Mouse (Mus musculus): ENCODE data around the gene Hydin.
"Not testable (repeated sequence)": the region's sequence is repeated elsewhere in the genome, so short reads cannot be mapped to it uniquely, and the experiment has no call there.

Hydin gene

DNA sequence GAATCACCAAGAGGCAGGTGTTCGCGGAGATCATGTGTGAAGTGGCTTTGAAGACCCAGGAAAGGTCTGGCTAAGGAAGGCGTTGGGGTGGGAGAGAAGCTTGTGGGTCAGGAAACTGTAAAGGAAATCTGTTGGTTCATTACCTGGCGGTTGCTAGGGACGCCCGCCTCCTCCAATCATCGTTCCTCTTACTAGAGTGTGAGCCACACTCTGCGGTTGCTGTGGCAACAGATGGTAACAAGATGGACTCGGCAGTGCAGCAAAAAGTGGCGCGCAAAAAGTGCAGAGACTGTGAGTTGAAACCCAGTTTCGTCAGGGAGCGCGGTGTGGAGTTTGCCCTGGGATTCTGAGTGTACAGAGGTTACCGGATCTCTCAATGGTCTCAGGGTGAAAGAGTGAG lies at the start of gene Hydin:
TSS of gene Hydin (plus strand) at position 237 of the 400 bp plus-strand sequence.
- DNase-seq, result no peak

DNA sequence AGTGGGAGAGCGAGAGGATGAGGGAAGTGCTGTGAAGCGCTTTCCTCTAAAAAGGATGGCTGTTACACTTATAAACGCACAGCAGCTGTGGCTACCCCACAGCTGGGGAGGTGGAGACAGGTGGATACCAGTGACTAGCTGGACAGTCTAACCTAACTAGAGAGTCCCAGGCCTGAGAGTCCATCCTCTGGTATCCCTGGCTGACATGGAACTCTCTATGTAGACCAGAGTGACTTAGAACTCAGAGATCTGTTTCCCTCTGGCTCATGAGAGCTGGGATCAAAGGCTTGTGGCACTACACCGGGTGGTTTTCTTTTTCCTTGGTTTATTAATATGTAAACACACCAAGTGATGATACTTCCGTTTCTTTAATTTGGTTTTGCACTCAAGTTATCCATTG lies 49.6 kb upstream of the Hydin start:
- DNase-seq, result no peak

DNA sequence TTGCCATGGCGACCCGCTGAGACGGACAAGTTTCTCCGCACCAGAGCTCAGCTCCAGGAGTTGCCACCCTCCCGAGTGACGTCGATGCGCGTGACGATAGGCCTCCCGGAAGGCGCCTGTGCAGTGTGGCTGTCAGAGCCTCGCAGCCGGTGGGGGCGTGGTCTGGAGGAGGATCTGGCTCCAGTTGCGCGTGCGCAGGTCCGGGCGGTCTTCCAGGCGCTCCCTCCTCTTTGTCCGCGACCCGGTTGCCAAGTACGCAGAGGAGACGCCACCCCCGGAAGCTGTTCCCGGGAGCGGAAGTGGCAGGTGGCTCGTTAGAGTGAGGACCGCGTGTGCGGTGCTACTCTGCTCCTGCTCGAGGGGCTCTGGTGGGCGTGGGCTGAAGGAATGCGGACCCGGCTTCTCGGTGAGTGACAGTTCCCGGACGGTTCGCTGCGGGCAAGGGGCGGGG lies 49.1 kb upstream of the Hydin start:
- peak; percentile 99 for DNase-seq

DNA sequence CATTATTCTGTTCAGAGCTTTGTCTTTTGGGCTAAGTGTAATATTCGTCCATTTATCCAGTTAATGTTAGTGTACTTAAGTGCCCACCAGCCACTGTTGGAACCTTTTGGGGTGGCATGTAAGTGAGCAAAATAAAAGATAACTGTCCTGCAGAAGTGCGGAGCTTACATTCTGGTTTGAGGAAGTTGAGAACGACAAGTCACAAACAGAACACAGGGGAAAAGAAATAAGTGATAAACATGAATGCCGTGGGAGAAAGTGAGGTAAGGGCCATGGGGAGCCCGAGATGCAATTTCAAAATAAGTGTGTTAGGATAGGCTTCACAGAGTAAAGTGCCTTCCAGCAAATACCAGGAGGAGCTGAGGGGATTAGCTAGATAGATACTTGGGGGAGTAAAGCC lies 48.3 kb upstream of the Hydin start:
- no peak for DNase-seq

DNA sequence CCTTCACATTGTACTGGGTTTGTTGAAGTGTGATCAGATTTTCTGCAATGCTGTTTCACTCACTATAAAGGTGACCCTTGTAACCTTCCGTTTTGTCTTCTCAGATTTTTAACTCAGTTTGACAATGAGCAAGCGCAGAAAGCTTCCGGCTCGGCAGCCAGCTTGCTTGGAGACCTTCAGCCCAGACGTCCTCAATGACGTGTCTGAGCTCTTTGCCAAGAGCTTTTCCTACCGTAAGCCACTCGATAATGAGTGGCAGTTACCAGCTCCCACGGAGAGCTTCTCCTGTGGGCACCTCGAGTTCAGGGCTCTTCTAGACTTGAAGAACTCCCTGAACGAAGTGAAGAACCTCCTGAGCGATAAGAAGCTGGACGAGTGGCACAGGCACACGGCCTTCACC lies 45.8 kb upstream of the Hydin start:
- no peak for DNase-seq

DNA sequence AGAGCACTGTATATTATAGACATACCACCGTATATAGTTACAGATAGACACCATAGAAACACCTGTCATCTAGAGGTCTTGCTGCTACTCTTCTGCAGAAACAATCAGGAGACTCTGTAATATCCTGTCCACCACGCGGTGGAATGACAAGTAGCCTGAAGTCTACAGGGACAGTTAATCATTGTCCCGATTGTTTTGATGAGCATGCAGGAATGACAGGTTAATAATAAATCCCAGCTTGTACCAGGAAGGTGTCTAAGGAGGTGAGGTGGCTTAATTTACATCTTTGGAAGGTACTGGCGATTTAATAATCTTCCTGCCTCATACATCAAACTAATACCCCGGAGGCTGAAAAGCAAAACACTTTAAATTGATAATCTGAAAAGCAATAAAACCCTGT lies 36.0 kb upstream of the Hydin start:
- no peak for DNase-seq

DNA sequence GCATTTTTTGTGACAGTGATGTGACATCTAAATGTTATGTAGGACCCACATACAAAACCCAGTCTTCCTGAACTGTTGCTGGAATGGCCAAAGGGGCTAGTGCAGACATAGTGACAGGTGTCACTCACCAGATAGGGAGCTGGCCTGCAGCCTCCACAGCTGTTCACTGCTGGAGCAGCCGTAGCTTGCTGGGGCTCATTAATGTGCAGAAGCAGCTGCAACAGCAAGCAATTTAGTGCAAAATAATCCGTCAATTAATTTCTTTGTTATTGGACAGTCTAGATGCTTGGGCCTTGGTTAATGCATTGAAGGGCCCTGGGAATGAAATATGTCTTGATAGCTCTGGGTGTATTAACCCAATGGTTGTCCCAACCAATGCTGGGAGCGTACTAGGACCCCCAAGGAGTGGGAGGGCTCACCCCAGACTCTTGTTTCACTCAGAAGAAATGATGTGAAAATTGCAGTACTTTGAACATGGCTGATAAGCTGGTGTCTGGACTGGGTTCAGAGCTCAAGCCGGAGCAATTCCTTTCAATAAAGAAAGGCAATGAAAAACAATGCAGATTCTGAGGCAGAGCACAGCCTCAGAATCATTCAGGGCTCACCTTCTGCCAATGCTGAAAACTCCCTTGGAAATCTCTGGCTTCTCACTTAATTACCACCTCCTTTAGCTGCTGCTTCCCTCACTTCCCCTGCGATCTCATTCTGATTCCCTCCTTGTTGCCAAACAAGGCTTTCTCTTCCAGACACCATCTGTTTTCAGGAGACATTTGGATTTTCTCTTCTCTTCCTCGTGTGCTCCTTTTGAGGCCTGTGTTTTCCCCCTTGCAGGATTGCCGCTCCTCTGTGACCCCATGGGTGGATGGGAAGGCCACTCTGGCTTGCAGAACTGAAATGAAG lies 24.2 kb upstream of the Hydin start:
- no peak for DNase-seq

DNA sequence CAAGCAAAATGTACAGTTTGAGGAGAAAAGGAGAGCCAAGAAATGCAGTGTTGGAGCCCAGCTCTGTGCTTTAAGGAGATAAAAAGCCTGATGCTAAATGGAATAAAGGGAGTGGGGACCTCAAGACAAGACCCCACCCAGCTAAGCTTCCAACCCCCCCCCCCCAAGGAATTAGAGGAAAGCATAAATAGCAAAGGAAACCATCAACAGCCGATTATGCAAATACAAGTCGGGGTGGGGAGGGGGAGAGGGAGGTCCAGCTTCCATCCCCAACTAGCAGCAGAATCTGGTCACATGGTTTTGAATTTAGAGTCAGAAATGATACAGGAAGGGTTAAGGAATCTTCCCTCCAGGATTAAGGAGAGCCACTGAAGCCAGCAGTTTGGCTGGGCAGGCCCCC lies 22.2 kb upstream of the Hydin start:
- DNase-seq, result no peak

DNA sequence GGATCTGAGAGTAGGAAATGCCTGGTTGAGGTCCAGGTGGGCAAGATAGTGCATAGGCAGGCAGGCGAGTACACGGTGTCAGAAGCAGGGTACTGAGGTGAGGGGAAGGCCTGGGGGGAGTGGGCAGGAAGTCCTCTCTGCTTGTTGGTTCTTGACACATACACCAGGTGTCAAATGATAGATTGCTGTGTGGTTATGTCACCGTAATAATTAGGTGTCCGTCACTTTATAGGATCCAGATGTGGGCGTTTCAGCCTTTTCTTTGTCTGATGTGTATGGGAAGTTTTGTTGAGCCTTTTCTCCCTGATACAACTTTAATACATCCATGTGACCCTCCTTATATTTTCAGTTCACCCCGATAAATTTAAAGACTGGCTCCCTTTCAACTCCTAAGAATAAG lies 19.5 kb upstream of the Hydin start:
- no peak for DNase-seq

DNA sequence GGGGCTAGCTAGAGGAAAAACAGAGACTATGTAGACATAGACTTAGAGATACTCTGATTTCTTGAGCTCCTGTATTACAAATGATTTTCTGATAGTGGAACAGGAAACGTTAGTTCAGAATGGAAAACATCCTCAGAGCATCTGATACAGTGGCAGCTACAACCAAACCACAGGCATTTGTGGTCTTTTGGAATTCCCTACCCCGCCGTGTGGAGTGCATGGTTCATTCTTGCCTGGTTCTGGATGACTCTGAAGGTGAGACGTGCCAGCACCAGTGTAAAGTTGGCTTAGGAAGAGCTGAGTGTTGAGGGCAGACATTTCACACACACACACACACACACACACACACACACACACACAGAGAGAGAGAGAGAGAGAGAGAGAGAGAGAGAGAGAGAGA lies 12.8 kb upstream of the Hydin start:
- DNase-seq, result no peak

DNA sequence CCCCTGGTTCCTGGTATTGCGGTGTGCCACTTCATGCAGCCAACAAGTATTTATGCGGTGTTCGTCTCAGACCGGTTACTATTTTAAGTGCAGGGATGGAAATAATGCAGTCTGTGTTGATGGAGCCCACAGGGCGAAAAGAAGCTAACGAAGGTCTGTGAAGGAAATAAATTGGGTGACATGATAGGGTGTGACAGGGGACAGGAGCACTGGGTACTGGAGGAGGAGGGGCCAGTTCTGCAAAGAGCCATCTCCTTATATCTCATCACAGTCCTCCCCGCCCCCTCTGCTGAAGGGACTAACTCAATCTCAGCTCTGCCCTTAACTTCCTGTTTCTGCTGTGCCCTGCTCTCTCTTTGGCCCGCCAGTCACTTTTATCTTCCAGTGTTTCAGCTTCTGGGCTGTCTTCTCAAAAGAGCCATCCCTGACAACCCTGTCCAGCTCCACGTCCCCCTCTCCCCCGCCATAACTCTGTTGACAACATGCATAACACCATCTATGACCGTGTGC lies 926 bp upstream of the Hydin start:
- DNase-seq, result no peak

DNA sequence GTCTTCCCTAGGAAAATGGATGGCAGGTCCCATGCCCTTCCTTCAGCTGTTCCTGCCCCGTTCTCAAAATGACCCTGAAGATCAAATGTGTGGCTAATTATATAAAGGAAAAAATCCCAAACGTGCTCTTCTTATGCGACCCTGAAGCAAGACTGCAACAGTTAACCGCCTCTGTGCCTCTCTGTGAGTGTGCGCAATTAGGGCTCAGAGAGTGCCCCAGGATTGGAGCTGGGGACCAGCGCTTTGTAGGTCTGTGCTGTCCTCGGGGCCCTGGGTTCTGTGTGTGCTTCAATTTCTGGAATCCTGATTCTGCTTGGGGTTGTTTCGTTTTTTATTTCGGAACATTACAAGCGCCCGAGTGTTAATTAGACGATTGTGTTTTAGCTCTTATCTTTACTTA lies 491 bp downstream of the Hydin start:
- no peak for DNase-seq

DNA sequence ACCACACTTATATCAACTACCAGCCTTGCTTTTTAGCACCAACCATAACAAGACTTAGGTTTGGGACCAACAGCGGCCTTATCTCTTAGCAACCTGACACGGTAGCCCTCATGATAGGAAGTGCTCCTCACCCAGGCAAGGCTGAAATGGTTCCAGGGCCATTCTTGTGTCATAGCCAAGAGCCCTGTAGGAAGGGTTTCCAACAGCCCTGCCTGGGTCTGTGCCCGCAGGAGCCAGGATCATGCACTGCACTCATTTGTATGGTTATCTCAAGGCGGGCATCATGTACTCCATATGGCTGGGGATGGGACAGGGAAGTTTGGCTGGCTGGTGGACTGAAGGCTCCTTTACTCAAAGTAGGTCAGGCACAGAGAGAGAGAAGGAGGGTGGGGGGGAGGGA lies 3.9 kb downstream of the Hydin start:
- no peak for DNase-seq

DNA sequence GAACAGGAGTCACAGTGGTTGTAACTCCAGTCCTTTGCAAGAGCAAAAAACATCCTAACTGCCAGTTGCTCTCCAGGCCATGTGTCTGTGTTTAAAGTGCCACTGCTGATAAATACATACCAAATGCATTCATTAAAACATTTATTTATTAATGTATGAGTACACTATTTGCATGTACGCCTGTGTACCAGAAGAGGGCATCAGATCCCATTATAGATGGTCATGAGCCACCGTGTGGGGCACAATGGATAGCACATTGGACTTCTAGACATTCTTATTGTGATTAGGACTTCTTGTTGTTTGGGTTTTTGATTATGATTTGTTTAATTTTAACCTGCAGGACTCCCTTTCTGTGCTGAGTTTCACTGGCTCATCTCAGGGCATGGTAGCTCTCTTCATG lies 6.6 kb downstream of the Hydin start:
- no peak for DNase-seq

DNA sequence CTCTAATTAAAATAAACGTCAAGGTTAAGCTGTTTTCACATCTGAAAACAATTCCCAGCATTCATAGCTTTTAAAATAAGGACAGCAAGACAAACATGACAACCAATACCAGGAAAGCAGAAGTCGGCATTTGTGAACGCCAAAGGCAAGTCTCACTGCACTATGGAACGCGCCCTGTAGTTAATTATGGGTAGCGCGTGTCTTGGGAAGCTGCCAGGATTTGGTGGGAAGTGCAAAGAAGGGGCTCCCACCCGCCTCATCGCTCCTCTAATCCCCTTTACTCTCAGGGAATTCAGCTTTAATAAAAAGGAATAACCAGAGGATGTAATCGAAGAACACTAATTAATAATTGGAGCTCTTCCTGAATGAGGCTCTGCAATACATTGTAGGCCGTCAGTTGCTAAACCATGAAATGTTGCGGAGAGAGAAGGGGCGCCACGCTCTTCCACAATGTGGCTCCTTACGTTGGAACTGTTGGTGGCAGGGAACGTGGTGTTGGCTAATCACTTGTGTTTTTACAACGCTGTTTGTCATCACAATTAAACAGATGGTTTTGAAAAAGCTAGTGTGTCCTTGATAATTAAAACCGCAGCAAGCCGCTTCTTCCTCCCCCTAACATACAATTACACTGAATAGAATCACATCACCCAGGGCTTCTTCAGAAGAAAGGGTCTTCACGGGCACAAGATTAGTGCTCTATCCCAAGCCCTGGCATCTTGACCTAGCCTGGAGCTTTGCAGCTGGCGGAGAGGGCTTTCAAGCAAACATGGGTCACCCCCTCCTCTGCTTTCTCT lies 8.9 kb downstream of the Hydin start:
- no peak for DNase-seq

DNA sequence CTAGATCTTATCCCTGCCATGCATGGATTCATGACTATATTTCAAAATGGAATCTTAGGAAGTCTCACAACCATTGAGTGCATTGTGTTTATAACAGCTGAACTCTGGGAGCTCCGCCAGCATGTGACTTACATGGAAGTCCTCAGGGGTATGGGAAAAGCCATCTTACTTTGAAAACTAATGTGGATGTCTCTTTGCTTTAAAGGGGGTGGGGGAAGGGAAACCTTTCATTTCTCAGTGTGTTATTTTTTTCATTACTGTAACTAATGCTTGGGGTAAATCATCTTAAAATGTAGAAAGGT lies 9.4 kb downstream of the Hydin start:
- no peak for DNase-seq

DNA sequence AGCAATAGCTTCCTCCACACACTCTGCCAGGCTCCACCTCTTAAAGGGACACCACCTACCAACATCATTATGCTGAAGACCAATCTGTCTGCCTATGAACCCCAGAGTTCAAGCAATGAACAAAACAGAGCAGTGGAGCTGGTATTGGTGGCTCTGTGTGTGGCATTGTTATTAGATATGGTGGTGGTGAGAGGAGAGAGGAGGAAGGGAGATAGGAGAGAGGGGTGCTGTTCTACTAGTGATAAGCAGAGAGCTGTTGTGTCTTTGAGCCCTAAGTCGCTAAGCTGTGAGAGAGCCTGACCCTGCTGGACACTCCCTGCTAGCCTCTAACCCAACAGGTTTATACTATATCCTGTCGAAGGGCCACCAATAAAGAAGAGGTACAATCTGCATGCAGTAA lies 45.9 kb downstream of the Hydin start:
- no peak for DNase-seq

DNA sequence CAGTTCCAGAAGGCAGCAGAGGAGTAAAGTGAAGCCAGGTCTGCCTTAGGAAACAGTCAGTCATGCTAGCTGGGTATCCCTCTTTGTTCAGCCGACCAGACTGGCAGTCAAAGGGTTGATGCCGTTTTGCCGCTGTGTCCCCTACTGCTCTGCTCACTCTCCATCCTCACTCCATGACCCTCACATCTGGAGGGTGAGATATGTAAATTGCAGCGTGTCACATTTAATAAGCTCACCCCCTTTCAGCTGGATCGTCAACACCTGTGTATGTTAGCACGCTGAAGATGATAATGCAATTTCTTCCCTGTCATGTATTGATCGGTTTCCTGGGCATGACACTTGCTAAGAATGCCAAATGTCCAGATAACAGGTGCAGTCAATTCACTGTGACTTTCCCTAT lies 49.0 kb downstream of the Hydin start:
- no peak for DNase-seq

DNA sequence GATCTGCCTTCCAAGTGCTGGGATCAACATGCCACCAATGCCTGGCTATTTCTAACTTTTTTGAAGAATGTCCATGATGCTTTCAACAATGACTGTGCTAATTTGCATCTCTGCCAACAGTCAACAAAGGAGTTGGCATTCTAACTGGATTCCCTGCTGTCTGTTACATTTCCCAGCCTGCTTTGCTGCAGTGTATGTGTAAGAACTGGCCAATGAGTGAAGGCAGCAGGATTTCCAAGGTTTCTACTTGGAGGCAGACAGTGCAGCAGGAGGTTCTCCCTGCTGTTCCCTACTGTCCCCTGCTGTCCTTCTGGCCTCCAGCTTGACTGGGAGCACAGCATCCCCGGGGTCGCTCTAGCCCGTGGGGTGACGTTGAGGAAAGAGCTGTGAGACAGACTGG lies 52.8 kb downstream of the Hydin start:
- no peak for DNase-seq

DNA sequence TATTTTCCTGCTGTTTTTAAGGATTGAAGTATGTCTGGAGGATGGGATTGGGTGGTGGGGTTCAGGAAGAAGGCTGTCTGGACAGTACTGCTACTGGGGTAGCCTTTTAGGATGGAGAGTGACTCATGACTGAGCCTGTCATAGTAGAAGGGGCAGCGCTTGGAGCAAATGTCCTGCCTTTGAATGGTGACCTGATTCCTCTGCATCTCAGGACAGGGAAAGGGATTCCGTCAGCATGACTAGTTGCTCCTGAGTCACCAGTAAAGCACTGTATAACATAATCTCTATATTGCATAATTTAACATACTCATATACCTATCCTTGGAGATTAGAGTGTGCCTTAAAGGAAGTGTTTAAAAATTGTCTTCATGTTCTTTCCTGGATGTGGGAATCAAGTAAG lies 54.7 kb downstream of the Hydin start:
- DNase-seq, result no peak

DNA sequence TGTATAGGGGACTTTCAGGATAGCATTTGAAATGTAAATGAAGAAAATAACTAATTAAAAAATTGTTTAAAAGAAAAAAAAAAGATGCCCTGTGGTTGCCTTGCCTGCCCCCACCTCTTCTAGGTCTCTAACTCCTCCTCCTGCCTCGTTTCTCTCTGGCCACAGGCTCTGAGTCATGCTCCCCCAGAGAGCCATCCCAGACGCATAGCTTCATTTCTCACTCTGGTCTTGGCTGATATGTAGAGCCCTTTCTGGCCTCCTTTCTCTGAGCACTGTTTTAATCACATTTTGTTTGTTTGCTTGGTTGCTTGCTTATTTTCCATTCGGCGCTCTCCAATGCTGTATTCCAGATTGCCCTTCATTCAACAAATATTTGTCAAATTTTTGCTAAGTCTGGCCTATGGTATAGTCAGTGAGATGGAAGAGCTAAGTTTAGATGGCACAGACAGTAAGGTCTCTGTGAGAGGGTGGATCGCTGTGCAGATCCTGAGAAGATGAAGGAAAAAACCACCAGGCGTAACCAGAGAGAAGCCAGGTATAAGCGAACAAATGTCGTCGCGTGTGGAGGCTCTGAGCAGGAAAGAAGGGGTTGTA lies 57.3 kb downstream of the Hydin start:
- DNase-seq, result no peak

DNA sequence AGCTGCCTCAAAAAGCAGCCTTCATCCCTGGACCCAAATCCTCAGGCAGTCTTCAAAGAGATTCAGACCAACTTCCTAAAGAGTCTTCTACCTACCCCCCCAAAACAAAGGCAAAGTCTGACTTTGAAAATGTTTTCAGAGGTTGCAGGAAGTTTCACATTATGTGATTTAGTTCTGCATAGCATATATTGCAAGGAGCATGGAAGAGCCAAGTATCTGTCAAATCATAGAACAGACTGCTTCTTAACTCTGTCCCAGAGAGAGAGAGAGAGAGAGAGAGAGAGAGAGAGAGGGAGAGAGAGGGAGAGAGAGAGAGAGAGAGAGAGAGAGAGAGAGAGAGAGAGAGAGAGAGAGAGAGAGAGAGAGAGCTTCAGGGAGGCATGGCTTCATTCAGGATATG lies 60.3 kb downstream of the Hydin start:
- not testable (repeated sequence) for DNase-seq

DNA sequence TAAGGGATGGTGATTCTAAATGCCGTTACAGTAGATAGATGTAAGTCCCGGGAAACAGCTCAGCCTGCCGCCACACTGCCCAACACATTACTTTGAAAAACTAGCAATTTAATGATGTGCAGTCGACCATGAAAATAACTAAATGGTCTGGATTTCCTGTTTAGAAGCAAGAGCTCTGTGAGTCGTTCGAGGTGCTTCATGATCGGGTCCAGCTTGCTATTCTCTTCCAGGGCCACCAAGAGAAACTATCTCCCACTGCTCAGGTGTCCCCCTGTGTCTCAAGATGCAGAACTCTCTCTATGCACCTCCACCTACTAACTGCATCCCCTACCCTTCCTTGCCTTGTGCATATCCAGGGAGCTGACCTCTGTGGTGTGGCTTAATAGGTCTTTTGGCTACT lies 66.6 kb downstream of the Hydin start:
- DNase-seq, result no peak

DNA sequence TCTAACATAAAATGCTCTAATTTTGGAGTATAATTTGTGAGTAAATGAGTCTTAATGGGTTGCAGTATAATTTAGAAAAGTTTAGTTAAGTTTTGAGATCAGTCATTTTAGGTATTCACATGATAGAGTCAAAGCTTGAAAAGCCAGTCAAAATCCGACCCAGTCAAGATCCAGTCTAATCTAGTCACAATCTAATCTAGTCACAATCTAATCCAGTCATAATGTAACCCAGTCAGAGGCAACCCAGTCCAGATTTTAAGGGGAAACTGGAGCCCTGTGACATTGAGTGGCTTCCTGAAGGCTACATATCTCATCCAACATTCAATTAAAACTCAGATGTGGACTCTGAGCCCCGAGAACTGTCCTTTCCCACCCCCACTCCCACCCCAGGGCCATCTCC lies 72.7 kb downstream of the Hydin start:
- DNase-seq, result no peak
